Mouse (Mus musculus) cerebellum, adult 2 months (tissue): ENCODE measurements around the gene Pepd.

Source experiments
- CTCF ChIP-seq: fragments of 200-500 bp; IDR thresholded peaks from 2 replicates; pipeline ENCODE4 v1.5.1; 2011; ENCODE audit warnings: low read depth, mild to moderate bottlenecking, control low read depth, low read length, moderate library complexity, borderline replicate concordance; ENCODE audit not compliant: insufficient read depth
- POLR2A ChIP-seq: fragments of 200-500 bp; IDR thresholded peaks from 2 replicates; pipeline ENCODE4 v1.6.1; 2011; ENCODE audit warnings: low read length, control low read depth, borderline replicate concordance; ENCODE audit not compliant: insufficient read depth

DNA sequence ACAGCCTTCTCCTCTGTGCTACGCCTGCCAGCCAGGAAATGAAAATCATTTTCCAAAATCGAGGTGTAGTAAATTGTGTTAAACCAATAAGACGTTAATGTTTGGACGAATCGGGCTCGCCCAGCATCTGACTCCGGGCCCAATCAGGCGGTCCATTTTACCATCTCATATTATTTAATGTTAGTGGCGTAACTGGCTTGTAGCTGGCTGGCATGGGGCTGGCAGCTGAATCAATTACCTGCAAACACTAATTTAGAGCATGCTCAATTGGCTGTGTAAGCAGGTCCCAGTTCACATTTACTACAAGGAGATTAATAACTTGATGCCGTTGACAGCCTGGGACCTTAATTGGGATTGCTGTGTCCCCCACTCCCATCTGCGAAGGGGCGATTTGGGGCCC lies 63.7 kb downstream of the Pepd start:
- TF ChIP-seq CTCF (no peak), POLR2A (no peak)
